Mouse (Mus musculus) limb, embryonic 14.5 days (tissue): ENCODE measurements around the gene Fam20b. TPM values are rescaled to one million over a fixed set of nuclear protein-coding genes. Genes with fewer than 3 reads are reported as not detected.
"Not testable (repeated sequence)": the region's sequence is repeated elsewhere in the genome, so short reads cannot be mapped to it uniquely, and the experiment has no call there.

Experiments
- ATAC-seq: fragments of 200-750 bp; cut with Nextera tagmentation; 2 replicates; pipeline ENCODE4 v1.8.0; 2017; ENCODE audit warnings: low read depth, moderate number of reproducible peaks, moderate TSS enrichment; ENCODE audit not compliant: low FRiP score
- DNase-seq: peaks from one replicate; pipeline ENCODE4 v3.0.0-alpha.2; 2015; ENCODE audit warnings: low spot score
- H3K27ac ChIP-seq: fragments of 300-500 bp; sonication (generic); replicated peaks from 2 replicates; pipeline ENCODE4 v1.5.1; 2014; ENCODE audit warnings: low read depth, mild to moderate bottlenecking, low read length, moderate library complexity, mixed read lengths
- H3K27me3 ChIP-seq: fragments of 300-500 bp; sonication (generic); 2 replicates; pipeline ENCODE4 v1.6.1; 2014; ENCODE audit warnings: low read length, mixed read lengths; ENCODE audit not compliant: control insufficient read depth, insufficient read depth
- H3K36me3 ChIP-seq: fragments of 300-500 bp; sonication (generic); 2 replicates; pipeline ENCODE4 v1.6.1; 2014; ENCODE audit warnings: mild to moderate bottlenecking, low read length, moderate library complexity, mixed read lengths; ENCODE audit not compliant: control insufficient read depth, insufficient read depth
- H3K4me1 ChIP-seq: fragments of 300-500 bp; sonication (generic); 2 replicates; pipeline ENCODE4 v1.6.1; 2014; ENCODE audit warnings: antibody characterized with exemption, low read length, mixed read lengths; ENCODE audit not compliant: control insufficient read depth, insufficient read depth
- H3K4me2 ChIP-seq: fragments of 300-500 bp; sonication (generic); replicated peaks from 2 replicates; pipeline ENCODE4 v1.6.1; 2014; ENCODE audit warnings: low read depth, mild to moderate bottlenecking, low read length, moderate library complexity; ENCODE audit not compliant: severe bottlenecking
- H3K4me3 ChIP-seq: fragments of 300-500 bp; sonication (generic); replicated peaks from 2 replicates; pipeline ENCODE4 v1.5.1; 2014; ENCODE audit warnings: low read length
- H3K9ac ChIP-seq: fragments of 300-500 bp; sonication (generic); 2 replicates; pipeline ENCODE4 v1.6.1; 2014; ENCODE audit warnings: mild to moderate bottlenecking, low read depth, low read length, moderate library complexity; ENCODE audit not compliant: severe bottlenecking
- H3K9me3 ChIP-seq: fragments of 300-500 bp; sonication (generic); 2 replicates; pipeline ENCODE4 v1.6.1; 2016; ENCODE audit warnings: low read length; ENCODE audit not compliant: control insufficient read depth
- POLR2A ChIP-seq: fragments of 200-500 bp; IDR thresholded peaks from 2 replicates; pipeline ENCODE4 v1.8.0; 2012; ENCODE audit warnings: inconsistent platforms, mild to moderate bottlenecking, moderate library complexity, borderline replicate concordance; ENCODE audit not compliant: insufficient read depth, insufficient read length; ENCODE audit errors: extremely low read depth
- whole genome bisulfite sequencing: fragments of 180-500 bp; shearing (Covaris S2); extraction: QIAGEN DNeasy Blood & Tissue Kit; methylation state at CpG from one replicate; pipeline ENCODE4 v1.1.7; 2014; 5-methylcytosine and 5-hydroxymethylcytosine counted together
- polyA plus RNA-seq, 2 experiments: library from polyadenylated mRNA; depleted of rRNA in 1 of 2; stranded (reverse) in 1 of 2; unstranded in 1 of 2; fragments of >200 nt; fragmentation: Nextera tagmentation in 1 of 2; extraction: Ambion mirVana in 1 of 2; gene quantifications; 2 replicates each; pipeline versions ENCODE4 v1.2.1 to v1.2.3; 2012 to 2014

The Fam20b gene
- polyA plus RNA-seq, 2 experiments, result 33.5 to 35.8 TPM

DNA sequence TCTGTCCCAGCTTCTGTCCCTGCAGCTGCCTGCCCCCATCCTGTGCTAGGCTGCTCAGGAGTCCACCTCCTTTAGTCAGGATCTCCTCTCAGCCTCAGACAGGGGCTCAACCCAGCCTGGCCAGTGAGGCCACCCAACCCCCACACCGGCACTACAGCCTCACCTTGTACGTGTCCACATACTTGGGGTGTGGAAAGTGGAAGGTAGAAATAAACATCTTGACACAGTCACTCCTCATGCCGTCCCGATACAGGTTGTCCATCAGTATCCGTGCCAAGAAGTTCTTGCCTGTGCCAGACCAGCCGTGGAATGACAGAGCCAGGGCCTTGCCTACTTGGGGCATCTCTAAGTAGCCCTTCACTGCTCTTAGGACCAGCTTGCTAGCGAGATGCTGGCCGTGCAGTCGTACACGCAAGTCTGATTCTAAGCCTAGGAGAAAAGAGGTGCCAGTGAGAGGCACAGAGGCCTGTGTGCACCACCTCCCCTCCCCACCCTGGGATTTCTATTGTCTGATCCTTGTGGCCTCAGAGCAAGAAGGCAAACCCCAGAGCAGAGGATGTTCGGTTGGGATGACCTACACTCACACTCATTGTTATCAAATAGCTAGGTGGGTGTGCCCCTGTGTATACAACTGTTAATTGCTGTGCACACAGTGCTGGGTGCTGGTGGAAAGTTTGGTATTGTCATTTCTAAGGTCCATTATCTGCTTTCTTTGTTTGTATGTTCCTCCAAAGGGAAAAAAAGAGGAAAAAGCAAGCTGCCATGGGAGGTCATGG lies 49.5 kb downstream of the Fam20b start:
- no peaks in the 10 kb centered on the region for H3K36me3 ChIP-seq
- H3K4me1 ChIP-seq, result peaks cover 11% of the 10 kb centered on the region
- no peaks in the 10 kb centered on the region for H3K9me3 ChIP-seq
- DNase-seq (no peak), ATAC-seq (no peak)
- H3K4me3 ChIP-seq, result no peak overlapping the region
- H3K9ac ChIP-seq, result no peak overlapping the region
- no peaks in the 10 kb centered on the region for H3K27me3 ChIP-seq
- H3K27ac ChIP-seq, result no peak overlapping the region
- 45% methylated on average over 11 of the region's 11 CpGs for WGBS
- no peak for TF ChIP-seq POLR2A
- H3K4me2 ChIP-seq, result no peak overlapping the region

GRCm38 (mm10) chr1:156668602-156669001 lies 50.3 kb downstream of the Fam20b start:
- H3K4me1 ChIP-seq, result peaks cover 9% of the 10 kb centered on the region
- no peak for TF ChIP-seq POLR2A
- H3K4me3 ChIP-seq, result no peak overlapping the region
- no peaks in the 10 kb centered on the region for H3K9me3 ChIP-seq
- H3K27me3 ChIP-seq, result no peaks in the 10 kb centered on the region
- DNase-seq, result no peak
- no peak overlapping the region for H3K9ac ChIP-seq
- no peak overlapping the region for H3K27ac ChIP-seq
- 16% methylated on average over 5 of the region's 5 CpGs for WGBS
- H3K36me3 ChIP-seq, result no peaks in the 10 kb centered on the region
- ATAC-seq, result no peak
- no peak overlapping the region for H3K4me2 ChIP-seq

DNA sequence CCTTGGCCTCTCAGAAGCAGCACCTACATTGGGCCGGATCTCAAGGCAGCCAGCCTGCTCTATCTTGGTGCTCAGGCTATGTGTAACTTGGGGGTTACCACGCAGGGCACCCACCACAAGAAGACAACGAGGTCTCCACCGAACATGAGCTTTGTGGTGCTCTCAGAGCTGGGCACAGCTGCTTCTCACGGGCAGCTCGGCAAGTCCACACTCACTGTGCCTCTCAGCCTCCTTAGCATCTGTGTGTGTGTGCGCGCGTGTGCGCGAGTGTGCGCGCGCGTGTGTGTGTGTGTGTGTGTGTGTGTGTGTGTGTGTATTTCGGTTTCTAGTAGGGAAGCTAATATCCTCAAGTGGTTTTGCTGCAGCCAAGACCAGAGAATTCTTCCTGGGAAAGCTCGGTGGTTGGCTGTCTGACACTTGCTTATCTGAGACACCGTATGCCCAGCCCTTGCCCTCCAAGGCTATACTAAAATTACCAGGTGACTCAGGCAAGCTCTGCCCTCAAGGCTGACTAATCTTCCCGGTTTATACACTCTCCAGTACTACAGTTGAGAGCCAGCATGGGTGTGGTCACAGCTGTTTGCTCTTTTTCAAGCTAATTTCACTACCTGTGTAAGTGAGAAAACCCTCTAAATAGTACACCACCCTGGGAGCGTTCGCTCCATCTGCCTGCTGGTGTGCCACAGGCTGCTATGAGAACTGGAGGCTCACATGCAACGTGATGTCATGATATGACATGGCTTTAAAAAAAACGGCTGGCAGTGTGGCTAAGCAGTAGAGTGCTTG lies 51.6 kb downstream of the Fam20b start:
- Histone ChIP-seq H3K9ac (no peak overlapping the region), H3K4me3 (no peak overlapping the region), H3K27ac (no peak overlapping the region), H3K4me2 (no peak overlapping the region), H3K9me3 (no peaks in the 10 kb centered on the region), H3K27me3 (no peaks in the 10 kb centered on the region), H3K4me1 (peaks cover 3% of the 10 kb centered on the region; the same call in 1 of the 2 replicates), H3K36me3 (no peaks in the 10 kb centered on the region)
- no peak for TF ChIP-seq POLR2A
- ATAC-seq (no peak), DNase-seq (no peak)
- WGBS, result 81% methylated on average over 23 of the region's 23 CpGs

GRCm38 (mm10) chr1:156665777-156666176 lies 53.1 kb downstream of the Fam20b start:
- DNase-seq (no peak), ATAC-seq (no peak)
- Histone ChIP-seq H3K4me3 (no peak overlapping the region), H3K4me1 (peaks cover 3% of the 10 kb centered on the region; the same call in 1 of the 2 replicates), H3K27ac (no peak overlapping the region), H3K9me3 (no peaks in the 10 kb centered on the region), H3K4me2 (no peak overlapping the region), H3K27me3 (no peaks in the 10 kb centered on the region), H3K36me3 (no peaks in the 10 kb centered on the region), H3K9ac (no peak overlapping the region)
- TF ChIP-seq POLR2A, result no peak
- 89% methylated on average over 8 of the region's 8 CpGs for WGBS

DNA sequence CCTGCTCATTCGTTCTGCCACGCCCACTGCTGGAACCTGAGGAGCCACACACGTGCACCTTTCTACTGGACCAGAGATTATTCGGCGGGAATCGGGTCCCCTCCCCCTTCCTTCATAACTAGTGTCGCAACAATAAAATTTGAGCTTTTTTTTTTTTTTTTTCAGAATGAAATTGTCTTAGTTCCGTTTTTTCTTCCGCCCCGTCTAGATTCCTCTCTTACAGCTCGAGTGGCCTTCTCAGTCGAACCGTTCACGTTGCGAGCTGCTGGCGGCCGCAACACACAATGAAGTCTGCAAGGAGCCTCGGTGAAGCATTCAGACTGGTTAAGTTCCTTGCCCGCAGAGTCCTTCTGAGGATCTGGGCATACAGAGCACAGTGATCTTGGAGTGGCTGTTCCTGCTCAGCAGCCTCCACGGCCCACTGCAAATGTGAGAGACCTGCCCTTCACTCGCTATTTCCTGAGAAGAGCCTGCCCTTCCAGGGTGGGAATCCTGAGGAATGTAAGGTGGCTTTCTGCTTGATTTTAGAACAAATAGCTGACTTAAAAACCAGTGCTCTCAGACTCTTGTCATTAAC lies 58.1 kb downstream of the Fam20b start:
- H3K27ac ChIP-seq, result 0 out of 2 replicates have a peak overlapping the region, but pooled peaks have one; percentile 8
- H3K4me2 ChIP-seq, ATAC-seq, H3K4me1 ChIP-seq, H3K27me3 ChIP-seq, H3K4me3 ChIP-seq, H3K9me3 ChIP-seq, DNase-seq, H3K36me3 ChIP-seq, H3K9ac ChIP-seq: not testable (repeated sequence)
- 57% methylated on average over 20 of the region's 21 CpGs for WGBS
